Mouse (Mus musculus) G1E (cell line): ENCODE measurements around the gene Bglap. TPM values are rescaled to one million over a fixed set of nuclear protein-coding genes. Genes with fewer than 3 reads are reported as not detected.

ENCODE experiments used
- ATAC-seq: 2 replicates; pipeline ENCODE4 v1.8.0; 2016; ENCODE audit warnings: mild to moderate bottlenecking; ENCODE audit not compliant: insufficient number of reproducible peaks, poor library complexity, low FRiP score, severe bottlenecking; ENCODE audit errors: extremely low read depth
- DNase-seq: peaks from one replicate; pipeline ENCODE4 v3.0.0; 2012; ENCODE audit warnings: low spot score
- H3K27me3 ChIP-seq: 2 replicates; pipeline ENCODE4 v1.6.1; 2012; ENCODE audit warnings: mild to moderate bottlenecking, low read length, inconsistent platforms; ENCODE audit not compliant: insufficient read depth
- H3K36me3 ChIP-seq: replicated peaks from 2 replicates; pipeline ENCODE3; 2012; ENCODE audit warnings: mild to moderate bottlenecking, inconsistent platforms
- H3K4me1 ChIP-seq: 2 replicates; pipeline ENCODE4 v1.6.1; 2012; ENCODE audit warnings: low read depth, low read length, inconsistent platforms, mixed read lengths; ENCODE audit not compliant: insufficient read depth
- H3K4me3 ChIP-seq: 2 replicates; pipeline ENCODE4 v1.5.1; 2012; ENCODE audit warnings: low read depth, mild to moderate bottlenecking, inconsistent platforms, low read length, moderate library complexity, mixed read lengths
- H3K9me3 ChIP-seq: replicated peaks from 2 replicates; pipeline ENCODE4 v1.6.1; 2012; ENCODE audit warnings: inconsistent platforms
- CTCF ChIP-seq: IDR thresholded peaks from 2 replicates; pipeline ENCODE4 v1.5.1; 2012; ENCODE audit warnings: low read depth, low read length, inconsistent platforms, mixed read lengths
- GATA1 ChIP-seq: IDR thresholded peaks from 2 replicates; pipeline ENCODE4 v1.6.1; 2012; ENCODE audit warnings: borderline replicate concordance, low read length, inconsistent platforms, mixed read lengths
- GATA2 ChIP-seq: IDR thresholded peaks from 2 replicates; pipeline ENCODE4 v1.6.1; 2012; ENCODE audit warnings: low read depth, low read length, inconsistent platforms, borderline replicate concordance
- POLR2AphosphoS5 ChIP-seq: IDR thresholded peaks from 2 replicates; pipeline ENCODE4 v1.6.1; 2012; ENCODE audit warnings: low read depth, low read length, inconsistent platforms; ENCODE audit not compliant: insufficient replicate concordance
- TAL1 ChIP-seq: conservative IDR thresholded peaks from 2 replicates; pipeline ENCODE4 v1.6.1; 2012; ENCODE audit warnings: low read depth, low read length, inconsistent platforms, mixed read lengths
- polyA plus RNA-seq: library from polyadenylated mRNA; stranded (reverse); fragments of >175 nt; gene quantifications from 2 replicates; pipeline ENCODE4 v1.2.3, GENCODE M21; 2012
- total RNA-seq, 2 experiments: library from RNA; stranded (forward) in 1 of 2; stranded (reverse) in 1 of 2; fragments of 200-1000 nt in 1 of 2; fragments of >200 nt in 1 of 2; fragmentation: Nextera tagmentation in 1 of 2; gene quantifications; 2 replicates each; pipeline ENCODE4 v1.2.3; 2014 to 2017

The Bglap gene
- total and polyA plus RNA-seq, 3 experiments: not detected

DNA sequence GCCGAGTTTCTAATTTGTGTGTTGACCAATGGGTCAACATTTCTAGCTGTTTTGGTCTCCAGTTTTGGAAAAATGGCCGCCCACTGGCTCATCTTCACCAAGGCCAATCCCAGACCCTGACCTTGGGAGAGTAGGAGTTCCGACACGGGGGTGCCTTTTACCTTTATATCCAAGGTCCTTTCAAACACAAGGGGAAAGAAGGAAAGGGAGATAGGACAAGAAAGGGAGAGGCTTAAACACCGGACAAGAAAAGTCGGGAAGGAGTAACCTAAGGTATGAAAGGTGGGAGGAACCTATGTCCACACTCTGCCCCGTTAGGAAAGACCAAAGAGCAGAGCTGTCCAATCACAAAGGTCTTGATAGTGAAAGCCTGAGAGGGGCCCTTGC lies 26.4 kb upstream of the Bglap start:
- Histone ChIP-seq H3K4me3 (peak overlapping the region; percentile 84; the same call in 1 of the 2 replicates), H3K4me1 (peaks cover 82% of the 10 kb centered on the region), H3K36me3 (peaks cover 87% of the 10 kb centered on the region), H3K27me3 (no peaks in the 10 kb centered on the region), H3K9me3 (no peaks in the 10 kb centered on the region)
- TF ChIP-seq GATA2 (no peak), TAL1 (no peak), POLR2AphosphoS5 (no peak), CTCF (no peak), GATA1 (no peak)
- DNase-seq: no peak
- no peak for ATAC-seq

DNA sequence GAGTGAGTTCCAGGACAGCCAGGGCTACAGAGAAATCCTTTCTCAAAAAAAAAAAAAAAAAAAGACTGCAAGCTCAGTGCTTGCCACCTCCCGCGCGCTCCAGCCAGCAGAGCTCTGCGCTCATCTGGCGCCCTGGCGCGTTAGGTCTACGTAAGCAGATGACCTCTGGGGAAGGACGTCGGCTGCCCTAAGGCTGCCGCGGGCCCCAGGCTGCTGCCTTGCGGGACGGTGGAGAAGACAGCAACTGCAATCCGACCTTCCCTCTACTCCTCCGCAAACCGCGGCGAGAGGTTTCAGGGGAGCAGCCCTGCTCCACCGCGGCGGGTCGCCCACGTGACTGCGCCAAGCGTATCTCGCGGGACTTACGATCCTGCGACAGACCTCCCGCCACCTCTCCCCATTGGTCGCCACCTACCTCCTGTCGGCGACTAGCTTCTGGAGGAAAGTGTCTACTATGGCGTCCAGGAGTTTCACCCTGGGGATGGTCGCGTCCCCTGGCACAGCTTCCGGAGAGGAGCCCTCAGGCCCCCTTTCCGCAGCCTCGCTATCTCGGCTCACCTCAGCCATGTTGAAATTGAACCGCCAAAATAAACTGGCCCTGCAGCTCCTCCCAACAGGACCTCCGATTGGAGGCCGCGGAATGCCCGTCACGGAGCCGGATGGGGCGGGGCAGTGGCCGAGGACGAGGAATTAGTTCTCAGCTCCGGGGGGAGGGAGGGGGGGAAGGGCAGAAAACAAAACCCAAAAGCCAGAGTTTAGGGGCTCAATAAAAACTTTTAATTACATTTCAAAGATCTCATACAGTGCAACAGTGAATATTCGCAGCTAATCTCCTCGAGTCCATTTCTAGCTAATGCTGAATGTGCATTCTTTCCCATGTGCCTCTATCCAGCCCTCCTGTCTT lies 25.7 kb upstream of the Bglap start, which contains the start of gene Pmf1:
Gene Pmf1 (minus strand): TSS at position 591 of the 904 bp plus-strand sequence.
- ATAC-seq: peak; percentile 83
- Histone ChIP-seq H3K27me3 (no peaks in the 10 kb centered on the region), H3K4me3 (peak within 1 kb of the TSS; percentile 84), H3K36me3 (peaks cover 85% of the 10 kb centered on the region), H3K9me3 (no peaks in the 10 kb centered on the region), H3K4me1 (peaks cover 76% of the 10 kb centered on the region)
- DNase-seq: peak; percentile 93
- TF ChIP-seq CTCF (no peak), POLR2AphosphoS5 (0 out of 2 replicates have a peak, but pooled peaks have one; percentile 64)

- Histone ChIP-seq H3K4me1 (peaks cover 70% of the 10 kb centered on the region), H3K36me3 (peaks cover 84% of the 10 kb centered on the region)
- TF ChIP-seq GATA1: no peak
- TF ChIP-seq GATA2: no peak
- no peak for TF ChIP-seq TAL1
- TF ChIP-seq CTCF: no peak
- TF ChIP-seq POLR2AphosphoS5: no peak
Measured at GRCm38 (mm10) chr3:88408953-88409352, 24.7 kb upstream of the Bglap start.

DNA sequence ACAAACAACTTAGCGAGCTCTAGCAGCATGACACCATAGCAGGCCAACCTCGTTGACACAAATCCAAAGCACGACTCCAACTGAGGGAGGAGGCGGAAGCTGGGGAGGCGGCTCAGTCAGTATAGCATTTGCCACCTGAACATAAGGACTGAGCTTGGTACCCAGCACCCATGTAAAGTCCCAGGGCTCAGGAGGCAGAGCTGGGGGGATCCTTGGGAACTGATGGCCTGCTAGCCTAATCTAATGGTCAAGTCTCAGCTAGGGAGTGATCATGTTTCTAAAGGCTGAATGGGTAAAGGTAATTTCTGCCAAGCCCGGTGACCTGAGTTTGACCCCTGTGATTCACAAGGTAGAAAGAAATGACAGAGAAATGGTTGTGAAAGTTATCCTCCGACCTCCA lies 23.3 kb upstream of the Bglap start:
- ATAC-seq (no peak), DNase-seq (no peak)
- peaks cover 66% of the 10 kb centered on the region for H3K4me1 ChIP-seq
- H3K4me3 ChIP-seq: no peak overlapping the region; the same call in 1 of the 2 replicates
- H3K27me3 ChIP-seq: no peaks in the 10 kb centered on the region
- no peaks in the 10 kb centered on the region for H3K9me3 ChIP-seq
- TF ChIP-seq CTCF (no peak), GATA2 (no peak), GATA1 (no peak), TAL1 (no peak), POLR2AphosphoS5 (no peak)
- peaks cover 84% of the 10 kb centered on the region for H3K36me3 ChIP-seq

More at GRCm38 (mm10) chr3:88408953-88409352, 24.7 kb upstream of the Bglap start:
- no peak for DNase-seq
- Histone ChIP-seq H3K4me3 (peak overlapping the region; percentile 84), H3K27me3 (no peaks in the 10 kb centered on the region), H3K9me3 (no peaks in the 10 kb centered on the region)
- ATAC-seq: no peak

GRCm38 (mm10) chr3:88407090-88407489 lies 22.8 kb upstream of the Bglap start:
- H3K4me3 ChIP-seq: no peak overlapping the region; the same call in 1 of the 2 replicates
- no peaks in the 10 kb centered on the region for H3K27me3 ChIP-seq
- H3K36me3 ChIP-seq: peaks cover 84% of the 10 kb centered on the region
- H3K9me3 ChIP-seq: no peaks in the 10 kb centered on the region
- peaks cover 65% of the 10 kb centered on the region for H3K4me1 ChIP-seq
- TF ChIP-seq CTCF (peak; percentile 79), GATA1 (no peak)
- DNase-seq: peak; percentile 58
- ATAC-seq: 0 out of 2 replicates have a peak, but pooled peaks have one; percentile 12

DNA sequence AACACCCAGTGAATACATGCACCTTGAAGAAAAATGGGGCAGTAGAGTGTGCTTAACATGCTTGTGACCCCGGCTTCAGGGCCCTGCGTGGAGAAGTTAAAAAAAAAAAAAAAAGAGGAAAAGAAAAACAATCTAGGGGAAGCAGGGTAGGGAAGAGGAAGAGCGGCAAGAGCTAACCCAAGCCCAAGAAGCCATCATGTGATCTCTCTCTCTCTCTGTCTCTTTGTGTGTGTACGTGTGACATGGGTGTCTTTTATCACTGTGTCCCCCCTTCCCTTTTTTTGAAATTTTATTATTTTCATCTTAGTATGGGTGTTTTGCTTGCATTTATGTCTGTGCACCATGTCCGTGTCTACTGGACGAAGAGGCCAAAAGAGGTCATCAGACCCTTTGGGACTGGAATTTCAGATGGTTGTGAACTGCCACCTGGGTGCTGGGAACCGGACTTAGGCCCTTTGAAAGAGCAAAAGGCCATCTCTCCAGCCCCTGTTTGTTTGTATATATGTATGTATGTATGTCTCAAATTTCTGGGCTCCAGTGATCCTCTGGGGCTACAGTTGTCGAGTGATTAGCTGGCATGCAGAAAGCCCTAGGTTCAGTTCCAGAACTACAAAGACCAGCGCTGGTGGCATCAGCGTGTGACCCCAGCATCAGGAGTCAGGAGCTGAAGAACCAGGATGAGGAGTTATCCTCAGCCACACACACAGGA lies 19.4 kb upstream of the Bglap start:
- no peak for ATAC-seq
- H3K36me3 ChIP-seq: peaks cover 90% of the 10 kb centered on the region

More for the DNA sequence above, 19.4 kb upstream of the Bglap start:
- H3K4me3 ChIP-seq: no peak overlapping the region
- no peaks in the 10 kb centered on the region for H3K27me3 ChIP-seq
- 0 out of 2 replicates have a peak, but pooled peaks cover 2% of the 10 kb centered on the region for H3K9me3 ChIP-seq
- peaks cover 42% of the 10 kb centered on the region for H3K4me1 ChIP-seq
- TF ChIP-seq TAL1: no peak
- DNase-seq: no peak
